Mouse (Mus musculus) bone marrow, adult 2 months (tissue): Measurements from ENCODE around the gene Mrpl4. TPM values are rescaled to one million over a fixed set of nuclear protein-coding genes. Genes with fewer than 3 reads are reported as not detected.

Experiments used
- H3K27ac ChIP-seq: fragments of 200-500 bp; 2 replicates; pipeline ENCODE4 v1.5.1; 2012; ENCODE audit warnings: low read depth, mild to moderate bottlenecking, control low read depth, inconsistent platforms, low read length; ENCODE audit not compliant: control insufficient read depth, poor library complexity, insufficient read depth
- H3K4me1 ChIP-seq: fragments of 200-500 bp; 2 replicates; pipeline ENCODE4 v1.6.1; 2011; ENCODE audit warnings: low read length; ENCODE audit not compliant: control insufficient read depth, insufficient read depth
- H3K4me3 ChIP-seq: fragments of 200-500 bp; replicated peaks from 2 replicates; pipeline ENCODE3; 2011; ENCODE audit warnings: mild to moderate bottlenecking, low read depth, low read length, control low read depth; ENCODE audit not compliant: control insufficient read depth
- CTCF ChIP-seq: fragments of 200-500 bp; IDR thresholded peaks from 2 replicates; pipeline ENCODE4 v1.5.1; 2011; ENCODE audit warnings: low read length, control low read depth; ENCODE audit not compliant: control insufficient read depth, insufficient read depth
- POLR2A ChIP-seq: fragments of 200-500 bp; IDR thresholded peaks from 2 replicates; pipeline ENCODE4 v1.6.1; 2011; ENCODE audit warnings: low read depth, mild to moderate bottlenecking, control low read depth, low read length, borderline replicate concordance; ENCODE audit not compliant: control insufficient read depth
- WGBS: fragments of 180-500 bp; shearing (Covaris S2); methylation state at CpG from one replicate; pipeline ENCODE4 v1.1.7; 2018; 5-methylcytosine and 5-hydroxymethylcytosine counted together
- polyA plus RNA-seq: library from polyadenylated mRNA; stranded (reverse); fragments of >200 nt; gene quantifications from 2 replicates; pipeline ENCODE4 v1.2.4, GENCODE M21; 2011; ENCODE audit warnings: low replicate concordance; ENCODE audit not compliant: missing spikeins, insufficient read depth, insufficient read length

The Mrpl4 gene
- polyA plus RNA-seq, 1 experiment = 27.4 TPM

- peaks cover 2% of the 10 kb centered on the region; the same call in 1 of the 2 replicates for H3K4me1 ChIP-seq
- no peak overlapping the region for H3K27ac ChIP-seq
- TF ChIP-seq POLR2A = no peak
- no peak for TF ChIP-seq CTCF
- 85% methylated on average over 8 of the region's 8 CpGs for WGBS
- no peak overlapping the region for H3K4me3 ChIP-seq
These were observed 25.3 kb downstream of the Mrpl4 start for GRCm38 (mm10) chr9:21027774-21028290.

DNA sequence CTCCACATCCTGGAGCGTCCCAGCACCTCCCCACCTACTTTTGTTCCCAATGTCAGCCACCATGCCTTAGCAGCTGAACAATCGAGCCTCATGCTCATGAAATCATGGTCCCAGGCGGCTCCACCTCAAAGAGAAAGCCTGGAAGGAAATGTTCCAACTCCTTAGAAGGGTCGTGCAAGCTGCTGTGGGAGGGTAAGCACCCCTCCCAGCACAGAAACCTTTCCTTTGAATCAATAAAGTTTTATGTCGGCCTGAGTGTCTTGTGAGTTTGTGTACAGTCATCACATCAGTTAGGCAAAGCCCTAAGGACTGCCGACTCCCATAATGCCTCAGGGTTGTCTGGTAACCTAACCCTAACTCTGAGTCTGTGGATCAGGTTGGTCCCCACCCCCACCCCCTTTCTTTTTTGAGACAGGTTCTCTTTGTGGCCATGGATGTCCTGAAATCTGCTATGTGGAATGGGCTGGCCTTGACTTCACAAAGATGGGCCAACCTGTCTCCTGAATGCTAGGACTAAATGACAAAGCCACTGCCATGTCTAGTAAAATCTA lies 26.1 kb downstream of the Mrpl4 start:
- no peak for TF ChIP-seq CTCF
- TF ChIP-seq POLR2A = no peak
- Histone ChIP-seq H3K4me1 (peaks cover 2% of the 10 kb centered on the region; the same call in 1 of the 2 replicates), H3K27ac (peak overlapping the region; percentile 68), H3K4me3 (no peak overlapping the region)
- WGBS = 69% methylated on average over 6 of the region's 6 CpGs

DNA sequence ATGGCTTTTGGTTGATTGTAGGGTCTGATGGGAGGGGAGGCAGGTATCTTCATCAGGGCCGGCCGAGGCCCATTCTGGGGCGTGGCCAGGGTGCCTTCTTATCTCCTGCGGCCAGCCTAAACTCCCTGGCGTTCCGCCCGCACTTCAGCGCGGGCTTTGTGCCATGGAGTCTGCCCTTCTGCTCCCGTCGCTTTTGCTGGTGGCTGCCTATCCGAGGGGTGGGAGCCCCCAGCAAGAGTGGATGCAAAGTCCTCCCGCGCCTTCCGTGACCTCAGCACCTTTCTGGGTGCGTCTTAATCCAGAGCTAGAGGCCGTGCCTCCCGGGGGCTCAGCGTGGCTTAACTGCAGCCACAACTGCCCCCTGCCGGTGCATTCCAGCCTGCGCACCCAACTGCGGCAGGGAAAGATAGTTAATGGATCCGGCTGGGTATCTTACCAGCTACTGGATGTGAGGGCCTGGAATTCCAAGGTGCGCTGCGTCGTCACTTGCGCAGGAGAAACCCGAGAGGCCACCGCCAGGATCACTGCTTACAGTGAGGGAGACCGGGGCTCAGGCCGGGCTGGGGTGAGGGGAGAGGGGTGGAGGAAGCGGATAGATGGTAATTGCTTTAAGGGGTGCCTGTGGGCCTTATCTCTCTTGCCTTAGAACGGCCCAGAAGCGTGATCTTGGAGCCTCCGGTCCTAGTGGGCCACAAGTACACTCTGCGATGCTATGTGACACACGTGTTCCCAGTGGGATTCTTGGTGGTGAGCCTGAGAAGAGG lies 26.9 kb downstream of the Mrpl4 start, which contains the start of gene Icam4:
TSS of gene Icam4 (plus strand) at position 83 of the 764 bp plus-strand sequence.
- WGBS = 2% methylated on average over 37 of the region's 37 CpGs
- TF ChIP-seq CTCF = peak; percentile 88
- TF ChIP-seq POLR2A = 0 out of 2 replicates have a peak, but pooled peaks have one; percentile 55
- H3K27ac ChIP-seq = peak within 1 kb of the TSS; percentile 92
- H3K4me3 ChIP-seq = peak within 1 kb of the TSS; percentile 75
- peaks cover 2% of the 10 kb centered on the region; the same call in 1 of the 2 replicates for H3K4me1 ChIP-seq

DNA sequence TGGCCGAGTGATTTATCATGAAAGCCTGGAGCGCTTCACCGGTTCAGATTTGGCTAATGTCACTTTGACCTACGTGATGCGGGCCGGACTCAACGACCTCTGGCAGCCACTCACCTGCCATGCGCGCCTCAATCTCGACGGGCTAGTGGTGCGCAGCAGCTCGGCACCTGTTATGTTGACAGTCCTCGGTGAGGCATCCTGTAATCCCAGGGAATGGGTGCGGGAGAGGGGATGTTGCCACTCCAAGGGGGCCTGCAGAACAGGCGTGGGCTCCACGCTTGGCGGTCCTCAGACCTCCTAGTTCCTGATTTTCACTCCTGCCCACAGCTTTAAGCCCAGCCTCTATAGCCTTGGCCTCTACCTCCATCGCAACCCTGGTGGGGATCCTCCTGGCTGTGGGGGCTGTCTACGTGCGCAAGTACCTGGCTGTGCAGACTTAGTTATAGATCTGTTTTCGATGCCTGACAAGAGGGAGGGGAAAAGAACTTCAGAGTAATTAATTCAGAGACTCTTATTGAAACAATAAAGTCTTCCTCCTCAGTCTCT lies 27.6 kb downstream of the Mrpl4 start:
- peaks cover 2% of the 10 kb centered on the region; the same call in 1 of the 2 replicates for H3K4me1 ChIP-seq
- peak overlapping the region; percentile 75 for H3K4me3 ChIP-seq
- WGBS = 5% methylated on average over 22 of the region's 22 CpGs

DNA sequence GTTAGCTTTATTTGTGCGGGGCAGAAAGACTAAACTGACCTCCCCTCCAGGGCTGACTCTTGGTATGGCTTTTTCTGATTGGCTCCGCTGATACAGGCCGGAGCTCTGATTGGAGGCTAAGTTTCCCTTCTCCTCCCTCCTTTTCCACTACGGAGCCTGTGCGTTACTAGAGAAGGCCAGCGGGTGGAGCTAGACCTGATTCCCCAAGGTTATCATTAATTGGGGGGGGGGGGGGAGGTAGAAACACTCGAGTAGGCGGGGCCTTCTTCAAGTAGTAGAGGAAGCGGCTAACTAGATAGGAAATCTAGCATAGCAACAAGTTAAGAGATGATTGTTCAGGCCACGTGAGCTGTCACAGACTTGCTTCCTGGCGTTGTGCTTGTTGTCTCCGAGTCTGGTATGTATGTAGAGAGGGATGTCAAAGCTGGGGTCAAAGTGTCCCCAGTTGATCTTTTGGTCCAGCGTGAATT lies 28.3 kb downstream of the Mrpl4 start:
- H3K4me1 ChIP-seq = peaks cover 2% of the 10 kb centered on the region; the same call in 1 of the 2 replicates
- TF ChIP-seq POLR2A = no peak
- TF ChIP-seq CTCF = peak; percentile 64
- WGBS = 1% methylated on average over 13 of the region's 13 CpGs
- H3K27ac ChIP-seq = peak overlapping the region; percentile 81
- peak overlapping the region; percentile 78 for H3K4me3 ChIP-seq

More for the DNA sequence above, 27.6 kb downstream of the Mrpl4 start:
- peak overlapping the region; percentile 92 for H3K27ac ChIP-seq
- TF ChIP-seq CTCF = no peak
- TF ChIP-seq POLR2A = no peak

GRCm38 (mm10) chr9:21031251-21031895 lies 28.8 kb downstream of the Mrpl4 start:
- WGBS = 1% methylated on average over 36 of the region's 36 CpGs
- Histone ChIP-seq H3K4me3 (peak overlapping the region; percentile 78), H3K4me1 (peaks cover 2% of the 10 kb centered on the region; the same call in 1 of the 2 replicates), H3K27ac (peak overlapping the region; percentile 81)
- no peak for TF ChIP-seq POLR2A
- no peak for TF ChIP-seq CTCF

DNA sequence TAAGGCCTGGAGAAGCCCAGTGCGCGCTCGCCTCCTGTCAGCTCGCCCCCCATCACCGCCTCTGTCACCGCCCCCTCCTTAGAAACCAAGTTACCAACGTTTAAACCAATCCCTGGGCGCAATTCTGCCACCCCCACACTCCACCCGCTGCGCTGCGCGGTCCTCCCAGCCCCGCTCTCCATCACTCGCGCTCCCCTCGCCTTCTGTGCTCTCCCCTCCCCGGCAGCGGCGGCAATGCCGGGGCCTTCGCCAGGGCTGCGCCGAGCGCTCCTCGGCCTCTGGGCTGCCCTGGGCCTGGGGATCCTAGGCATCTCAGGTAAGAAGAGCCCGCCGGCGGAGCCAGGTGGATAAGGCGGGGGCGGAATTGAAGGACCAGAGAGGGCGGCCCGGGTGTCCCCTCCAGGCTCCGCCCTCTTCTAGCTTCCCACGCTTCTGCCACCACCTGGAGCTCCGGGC lies 29.4 kb downstream of the Mrpl4 start, which contains the start of gene Icam5:
TSS of gene Icam5 (plus strand) at position 178 of the 456 bp plus-strand sequence.
- TF ChIP-seq POLR2A (peak; percentile 20; the same call in 1 of the 2 replicates), CTCF (no peak)
- H3K4me1 ChIP-seq = peaks cover 2% of the 10 kb centered on the region; the same call in 1 of the 2 replicates
- WGBS = 1% methylated on average over 35 of the region's 35 CpGs
- H3K27ac ChIP-seq = peak within 1 kb of the TSS; percentile 81
- H3K4me3 ChIP-seq = peak within 1 kb of the TSS; percentile 78
